In genomic region chr9:22307920-22308262, GRCm38 (mm10) we compare ENCODE assay signal across 8 mouse cellular contexts. TPM values are rescaled to one million over a fixed set of nuclear protein-coding genes. Genes with fewer than 3 reads are reported as not detected.
DNase-seq lines count a peak whose midpoint lies in the region; ATAC-seq and TF ChIP-seq lines count a peak whose summit lies in the region.
"Not testable (repeated sequence)": the region's sequence is repeated elsewhere in the genome, so short reads cannot be mapped to it uniquely, and the experiment has no call there.

No protein-coding gene starts in this region.

- WGBS in embryonic facial prominence, embryonic 10.5 days, result 17% methylated on average over 9 of the region's 9 CpGs
- 10% methylated on average over 9 of the region's 9 CpGs for WGBS in forebrain, embryonic 15.5 days
- WGBS in hindbrain, embryonic 10.5 days, result 14% methylated on average over 9 of the region's 9 CpGs
- 8% methylated on average over 9 of the region's 9 CpGs for WGBS in kidney, adult 2 months
- WGBS in liver, adult 2 months, result 9% methylated on average over 9 of the region's 9 CpGs
- WGBS in macrophage (ENCODE audit: missing documents), result 0% methylated on average over 8 of the region's 9 CpGs
- WGBS in neural tube, embryonic 12.5 days, result 14% methylated on average over 9 of the region's 9 CpGs

- H3K79me2 ChIP-seq in C2C12 (ENCODE audit: control insufficient read depth, insufficient read depth); liver, adult 2 months (ENCODE audit: control insufficient read depth, insufficient read depth, low read length); macrophage (ENCODE audit: inconsistent target): not testable (repeated sequence)

- H3K79me3 ChIP-seq in C2C12 (ENCODE audit: low read depth), result not testable (repeated sequence)

- not testable (repeated sequence) for H3ac ChIP-seq in C2C12 (ENCODE audit: control insufficient read depth, insufficient read length, low read depth)

- not testable (repeated sequence) for H3K36me3 ChIP-seq in C2C12 (ENCODE audit: control insufficient read depth, insufficient read depth); kidney, adult 2 months (ENCODE audit: control insufficient read depth, insufficient read depth, low read length); liver, adult 2 months (ENCODE audit: control insufficient read depth, insufficient read depth, low read length); macrophage (ENCODE audit: inconsistent target)
- H3K36me3 ChIP-seq in embryonic facial prominence, embryonic 10.5 days (replicated peaks), result peaks cover 28% of the 10 kb centered on the region
- H3K36me3 ChIP-seq in forebrain, embryonic 15.5 days, result peaks cover 24% of the 10 kb centered on the region
- peaks cover 30% of the 10 kb centered on the region for H3K36me3 ChIP-seq in hindbrain, embryonic 10.5 days
- peaks cover 24% of the 10 kb centered on the region for H3K36me3 ChIP-seq in neural tube, embryonic 12.5 days

- not testable (repeated sequence) for H3K27me3 ChIP-seq in C2C12 (ENCODE audit: control insufficient read depth, insufficient read depth, insufficient read length); embryonic facial prominence, embryonic 10.5 days (replicated peaks; ENCODE audit: low read depth, poor library complexity, severe bottlenecking); forebrain, embryonic 15.5 days; hindbrain, embryonic 10.5 days (ENCODE audit: insufficient read depth, poor library complexity, severe bottlenecking); kidney, adult 2 months (replicated peaks; ENCODE audit: control insufficient read depth, insufficient read depth, low read length); liver, adult 2 months (ENCODE audit: control insufficient read depth, insufficient read depth, low read length); neural tube, embryonic 12.5 days (replicated peaks)

- peak overlapping the region; percentile 99 for H3K27ac ChIP-seq in embryonic facial prominence, embryonic 10.5 days (replicated peaks)
- H3K27ac ChIP-seq in forebrain, embryonic 15.5 days (replicated peaks), result peak overlapping the region; percentile 95
- H3K27ac ChIP-seq in hindbrain, embryonic 10.5 days, result peak overlapping the region; percentile 100
- peak overlapping the region; percentile 90 for H3K27ac ChIP-seq in kidney, adult 2 months (ENCODE audit: insufficient read depth, low read depth, low read length)
- H3K27ac ChIP-seq in liver, adult 2 months (replicated peaks; ENCODE audit: insufficient read depth, low read depth, low read length); macrophage; neural tube, embryonic 12.5 days: not testable (repeated sequence)

- TF ChIP-seq POLR2A in kidney, adult 2 months (IDR thresholded peaks at IDR 0.05; ENCODE audit: low read depth, low read length); liver, adult 2 months (IDR thresholded peaks at IDR 0.05; ENCODE audit: extremely low read depth, insufficient read depth, low read length): not testable (repeated sequence)

- peaks cover 12% of the 10 kb centered on the region for H3K4me1 ChIP-seq in embryonic facial prominence, embryonic 10.5 days
- H3K4me1 ChIP-seq in forebrain, embryonic 15.5 days, result peaks cover 14% of the 10 kb centered on the region
- H3K4me1 ChIP-seq in hindbrain, embryonic 10.5 days (replicated peaks), result peaks cover 15% of the 10 kb centered on the region
- peaks cover 24% of the 10 kb centered on the region; the same call in 1 of the 2 replicates for H3K4me1 ChIP-seq in kidney, adult 2 months (ENCODE audit: control insufficient read depth, insufficient read depth, low read length)
- H3K4me1 ChIP-seq in liver, adult 2 months (ENCODE audit: control insufficient read depth, insufficient read depth, low read length); neural tube, embryonic 12.5 days: not testable (repeated sequence)

- H3K4me2 ChIP-seq in forebrain, embryonic 15.5 days (replicated peaks), result peak overlapping the region; percentile 56
- H3K4me2 ChIP-seq in neural tube, embryonic 12.5 days (replicated peaks), result peak overlapping the region; percentile 79

- not testable (repeated sequence) for ATAC-seq in forebrain, embryonic 15.5 days (replicated peaks); neural tube, embryonic 12.5 days (ENCODE audit: low FRiP score, low read depth)

- TF ChIP-seq CTCF in C2C12 (IDR thresholded peaks at IDR 0.05; ENCODE audit: control insufficient read depth, insufficient read depth, insufficient read length); kidney, adult 2 months (conservative IDR thresholded peaks at IDR 0.05; ENCODE audit: insufficient read depth, insufficient read length, low read depth, low read length); liver, adult 2 months (IDR thresholded peaks at IDR 0.05; ENCODE audit: low read depth, low read length): not testable (repeated sequence)

- peak overlapping the region; percentile 64 for H3K4me3 ChIP-seq in C2C12 (ENCODE audit: insufficient read depth, poor library complexity, severe bottlenecking)
- H3K4me3 ChIP-seq in embryonic facial prominence, embryonic 10.5 days, result peak overlapping the region; percentile 90
- H3K4me3 ChIP-seq in forebrain, embryonic 15.5 days, result peak overlapping the region; percentile 98
- H3K4me3 ChIP-seq in hindbrain, embryonic 10.5 days, result peak overlapping the region; percentile 98
- H3K4me3 ChIP-seq in kidney, adult 2 months (ENCODE audit: insufficient read depth, low read depth, low read length), result peak overlapping the region; percentile 99
- H3K4me3 ChIP-seq in liver, adult 2 months (ENCODE audit: insufficient read depth, low read depth, low read length), result peak overlapping the region; percentile 84
- H3K4me3 ChIP-seq in macrophage (ENCODE audit: inconsistent target), result peak overlapping the region; percentile 76
- peak overlapping the region; percentile 87 for H3K4me3 ChIP-seq in neural tube, embryonic 12.5 days

- peak overlapping the region; percentile 98 for H3K9ac ChIP-seq in forebrain, embryonic 15.5 days (replicated peaks)
- peak overlapping the region; percentile 43 for H3K9ac ChIP-seq in liver, adult 2 months (ENCODE audit: low read depth, low read length)
- peak overlapping the region; percentile 99; the same call in 1 of the 2 replicates for H3K9ac ChIP-seq in neural tube, embryonic 12.5 days

- not testable (repeated sequence) for DNase-seq in embryonic facial prominence, embryonic 10.5 days (ENCODE audit: low spot score); hindbrain, embryonic 10.5 days (ENCODE audit: low spot score); kidney, adult 2 months; liver, adult 2 months (ENCODE audit: extremely low read depth, low read depth, low spot score)

- peaks cover 22% of the 10 kb centered on the region; the same call in 1 of the 2 replicates for H3K9me3 ChIP-seq in embryonic facial prominence, embryonic 10.5 days
- H3K9me3 ChIP-seq in forebrain, embryonic 15.5 days, result peaks cover 10% of the 10 kb centered on the region; the same call in 1 of the 2 replicates
- peaks cover 21% of the 10 kb centered on the region for H3K9me3 ChIP-seq in hindbrain, embryonic 10.5 days
- peaks cover 15% of the 10 kb centered on the region for H3K9me3 ChIP-seq in neural tube, embryonic 12.5 days

RNA-seq across cellular contexts. Expression of gene Zfp810, which starts 0.4 kb away (rescaled TPM):
- polyA plus RNA-seq in C2C12 (2012; fragmentation: generic; extraction: Trizol), result 1.5 TPM
- polyA plus RNA-seq in embryonic facial prominence, embryonic 10.5 days (2016; fragmentation: Nextera tagmentation; extraction: Ambion mirVana), result 26.3 and 29.7 TPM in 2 replicates
- polyA plus RNA-seq in forebrain, embryonic 15.5 days (2015; fragmentation: Nextera tagmentation; extraction: Ambion mirVana), result 36.2 and 36.8 TPM in 2 replicates
- polyA plus RNA-seq in hindbrain, embryonic 10.5 days (2016; fragmentation: Nextera tagmentation; extraction: Ambion mirVana), result 24.3 and 29.0 TPM in 2 replicates
- polyA plus RNA-seq in kidney, adult 2 months (2012; rRNA removed), result 12.7 and 13.3 TPM in 2 replicates
- total RNA-seq in liver, adult 2 months (2014; rRNA removed), result 4.6 and 4.7 TPM in 2 replicates
- polyA plus RNA-seq in liver, adult 2 months (2012; rRNA removed), result 1.7 and 2.0 TPM in 2 replicates
- 10 to 100 TPM in 20 of 26 experiments, 1 to 10 TPM in 6; 2.5 to 55.9 (median 26.1) TPM for total RNA-seq in macrophage (2018; cell fraction: chromatin; rRNA removed)
- 1 to 10 TPM in 25 of 26 experiments, under 1 TPM in 1; 0.86 to 8.3 (median 5.6) TPM for total RNA-seq in macrophage (2018; cell fraction: cytosol; rRNA removed)
- 10 to 100 TPM in 18 of 26 experiments, 1 to 10 TPM in 8; 3.0 to 43.6 (median 16.2) TPM for total RNA-seq in macrophage (2018; cell fraction: nucleus; rRNA removed)
- polyA plus RNA-seq in macrophage (2018), result 4.9 to 7.5 TPM (median 6.3 TPM) in 3 replicates
- polyA plus RNA-seq in neural tube, embryonic 12.5 days (2016; fragmentation: Nextera tagmentation; extraction: Ambion mirVana), result 36.3 and 38.8 TPM in 2 replicates

RNA-seq across cellular contexts. Expression of gene Zfp599, which starts 48.2 kb away (rescaled TPM):
- polyA plus RNA-seq in C2C12 (2012; fragmentation: generic; extraction: Trizol) (0.76 TPM), macrophage (2018) (0.06 to 0.07 TPM in 2 of 3 replicates, not detected in the other)
- polyA plus RNA-seq in embryonic facial prominence, embryonic 10.5 days (2016; fragmentation: Nextera tagmentation; extraction: Ambion mirVana), result 8.3 and 9.3 TPM in 2 replicates
- polyA plus RNA-seq in forebrain, embryonic 15.5 days (2015; fragmentation: Nextera tagmentation; extraction: Ambion mirVana), result 11.3 and 12.4 TPM in 2 replicates
- polyA plus RNA-seq in hindbrain, embryonic 10.5 days (2016; fragmentation: Nextera tagmentation; extraction: Ambion mirVana), result 5.4 and 6.5 TPM in 2 replicates
- polyA plus RNA-seq in kidney, adult 2 months (2012; rRNA removed), result 0.07 and 0.09 TPM in 2 replicates
- 0.09 and 0.13 TPM in 2 replicates for total RNA-seq in liver, adult 2 months (2014; rRNA removed)
- polyA plus RNA-seq in liver, adult 2 months (2012; rRNA removed), result not detected in 2 replicates
- total RNA-seq in macrophage (2018; cell fraction: chromatin; rRNA removed), result under 1 TPM in 13 of 26 experiments, not detected in 13; 0.17 to 0.57 (median 0.25) TPM
- under 1 TPM in 13 of 26 experiments, not detected in 13; 0.03 to 0.09 (median 0.06) TPM for total RNA-seq in macrophage (2018; cell fraction: cytosol; rRNA removed)
- total RNA-seq in macrophage (2018; cell fraction: nucleus; rRNA removed), result under 1 TPM in 12 of 26 experiments, not detected in 14; 0.10 to 0.58 (median 0.20) TPM
- 4.7 and 5.1 TPM in 2 replicates for polyA plus RNA-seq in neural tube, embryonic 12.5 days (2016; fragmentation: Nextera tagmentation; extraction: Ambion mirVana)

Comparison
In these comparisons a context has a peak if more than half of its experiments do, and no peak if none do; other contexts are left out.
1. H3K9ac ChIP-seq: peak in every context shown above with its lines; median percentile 99 in neural tube, embryonic 12.5 days; 98 in forebrain, embryonic 15.5 days; 43 in liver, adult 2 months.